Mouse (Mus musculus) hindbrain, embryonic 16.5 days (tissue): ENCODE measurements around the gene Rps16. TPM values are rescaled to one million over a fixed set of nuclear protein-coding genes. Genes with fewer than 3 reads are reported as not detected.

ENCODE experiments used
- ATAC-seq: fragments of 200-750 bp; cut with Nextera tagmentation; 2 replicates; pipeline ENCODE4 v1.8.0; 2017; ENCODE audit warnings: moderate TSS enrichment, moderate library complexity
- H3K27ac ChIP-seq: fragments of 300-500 bp; sonication (generic); 2 replicates; pipeline ENCODE4 v1.5.1; 2014; ENCODE audit warnings: low read depth, mild to moderate bottlenecking, control low read depth, low read length, moderate library complexity
- H3K27me3 ChIP-seq: fragments of 300-500 bp; sonication (generic); replicated peaks from 2 replicates; pipeline ENCODE4 v1.6.1; 2014; ENCODE audit warnings: low read length; ENCODE audit not compliant: control insufficient read depth, insufficient read depth
- H3K36me3 ChIP-seq: fragments of 300-500 bp; sonication (generic); 2 replicates; pipeline ENCODE4 v1.6.1; 2014; ENCODE audit warnings: mild to moderate bottlenecking, low read length, moderate library complexity, mixed read lengths; ENCODE audit not compliant: control insufficient read depth, insufficient read depth
- H3K4me1 ChIP-seq: fragments of 300-500 bp; sonication (generic); 2 replicates; pipeline ENCODE4 v1.6.1; 2014; ENCODE audit warnings: low read depth, low read length; ENCODE audit not compliant: control insufficient read depth, insufficient read depth
- H3K4me2 ChIP-seq: fragments of 300-500 bp; sonication (generic); 2 replicates; pipeline ENCODE4 v1.6.1; 2014; ENCODE audit warnings: mild to moderate bottlenecking, low read length, control low read depth, moderate library complexity
- H3K4me3 ChIP-seq: fragments of 300-500 bp; sonication (generic); 2 replicates; pipeline ENCODE4 v1.5.1; 2014; ENCODE audit warnings: mild to moderate bottlenecking, low read length, control low read depth, moderate library complexity
- H3K9ac ChIP-seq: fragments of 300-500 bp; sonication (generic); 2 replicates; pipeline ENCODE4 v1.6.1; 2014; ENCODE audit warnings: low read depth, mild to moderate bottlenecking, control low read depth, low read length, moderate library complexity
- H3K9me3 ChIP-seq: fragments of 300-500 bp; sonication (generic); 2 replicates; pipeline ENCODE4 v1.6.1; 2014; ENCODE audit warnings: mild to moderate bottlenecking, low read length, moderate library complexity; ENCODE audit not compliant: control insufficient read depth
- WGBS: fragments of 180-500 bp; shearing (Covaris S2); extraction: QIAGEN DNeasy Blood & Tissue Kit; methylation state at CpG from one replicate; pipeline ENCODE4 v1.1.7; 2014; 5-methylcytosine and 5-hydroxymethylcytosine counted together
- polyA plus RNA-seq: library from polyadenylated mRNA; unstranded; fragments of >200 nt; fragmentation: Nextera tagmentation; extraction: Ambion mirVana; gene quantifications from 2 replicates; pipeline ENCODE4 v1.2.1, GENCODE M21; 2015

Rps16 gene
- polyA plus RNA-seq, 1 experiment from 2014 or later, result 440 TPM

DNA sequence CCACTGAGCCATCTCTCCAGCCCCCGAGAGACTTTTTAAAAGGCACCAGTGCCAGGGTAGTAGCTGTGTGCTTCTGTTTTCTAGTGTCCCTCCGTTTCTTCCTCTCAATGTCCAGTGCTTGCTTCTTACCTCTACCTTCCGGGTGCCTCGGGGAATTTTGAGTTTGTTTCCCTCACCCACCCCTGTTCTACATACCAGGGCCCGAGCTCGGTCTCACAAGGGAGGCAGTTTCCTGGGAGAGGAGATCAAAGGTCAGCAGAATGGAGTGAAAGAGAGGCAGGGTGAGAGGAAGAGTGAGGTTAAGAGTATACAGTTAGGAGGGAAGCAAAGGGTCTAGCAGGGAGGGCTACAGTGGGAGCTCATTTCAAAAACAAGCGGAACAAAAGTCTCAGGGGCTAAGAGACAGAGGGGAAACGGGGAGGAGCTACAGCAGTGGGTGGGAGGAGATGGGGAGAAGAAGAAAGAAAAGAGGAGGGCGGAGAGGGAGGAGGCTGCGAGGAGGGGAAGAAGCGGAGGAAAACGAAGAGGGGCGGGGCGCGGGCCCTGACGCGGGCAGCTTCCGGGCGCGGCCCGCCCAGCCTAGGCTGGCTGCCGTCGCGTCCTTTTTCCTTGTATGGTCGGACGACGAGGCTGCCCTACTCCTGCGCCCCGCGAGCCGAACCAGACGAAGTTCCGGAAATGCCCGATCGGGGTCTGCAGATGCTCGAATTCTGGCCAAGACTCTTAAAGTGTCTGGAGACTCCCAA, 24.9 kb downstream of the Rps16 start:
- H3K27me3 ChIP-seq, result no peaks in the 10 kb centered on the region
- no peaks in the 10 kb centered on the region for H3K9me3 ChIP-seq
- ATAC-seq, result peak; percentile 23
- 1% methylated on average over 36 of the region's 36 CpGs for WGBS
- H3K4me1 ChIP-seq, result peaks cover 38% of the 10 kb centered on the region
- H3K9ac ChIP-seq, result peak overlapping the region; percentile 69
- H3K36me3 ChIP-seq, result no peaks in the 10 kb centered on the region
- peak overlapping the region; percentile 48 for H3K4me3 ChIP-seq
- peak overlapping the region; percentile 53 for H3K4me2 ChIP-seq
- peak overlapping the region; percentile 87 for H3K27ac ChIP-seq

DNA sequence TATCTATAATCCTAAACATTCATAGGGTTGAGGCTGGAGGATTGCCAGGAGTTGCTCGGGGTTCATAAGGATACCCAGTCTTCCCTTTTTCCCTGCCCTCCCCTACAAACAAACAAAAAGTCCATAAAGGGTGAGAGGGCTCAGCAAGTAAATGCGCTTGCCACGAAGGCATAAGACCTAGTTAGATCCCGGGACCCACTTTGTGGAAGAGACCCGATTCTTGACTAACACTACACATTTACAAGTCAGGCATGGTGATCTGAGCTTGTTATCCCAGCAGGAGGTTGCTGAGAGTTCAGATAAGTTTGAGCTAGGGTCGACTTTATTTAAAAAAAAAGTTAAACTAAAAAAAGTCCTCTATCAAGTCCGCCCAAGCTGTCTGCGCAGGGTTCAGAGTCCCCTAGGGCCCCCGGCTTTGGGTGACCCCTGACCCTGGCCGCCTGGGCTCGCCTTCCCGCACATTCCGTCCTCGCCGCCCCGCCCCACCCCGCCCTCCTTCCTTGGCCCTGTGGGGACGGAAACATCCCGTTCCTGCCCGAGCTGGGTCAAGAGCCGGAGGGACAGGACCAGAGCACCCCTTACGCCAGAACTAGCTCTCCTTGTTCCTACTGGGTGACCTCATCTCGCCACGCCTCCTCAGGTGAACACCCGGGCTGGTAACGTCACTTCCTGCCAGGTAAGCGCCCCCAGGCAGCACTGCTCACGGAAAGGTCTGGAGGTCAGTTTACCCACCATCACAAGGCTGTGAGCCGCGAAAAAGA, 25.7 kb downstream of the Rps16 start:
- no peak for ATAC-seq
- Histone ChIP-seq H3K4me2 (peak overlapping the region; percentile 53), H3K4me1 (peaks cover 29% of the 10 kb centered on the region), H3K27me3 (no peaks in the 10 kb centered on the region), H3K27ac (peak overlapping the region; percentile 87), H3K4me3 (peak overlapping the region; percentile 48), H3K9me3 (no peaks in the 10 kb centered on the region), H3K36me3 (no peaks in the 10 kb centered on the region), H3K9ac (peak overlapping the region; percentile 69)
- whole genome bisulfite sequencing, result 5% methylated on average over 30 of the region's 30 CpGs

GRCm38 (mm10) chr7:28377190-28378065, 27.0 kb downstream of the Rps16 start:
- Histone ChIP-seq H3K9me3 (no peaks in the 10 kb centered on the region), H3K4me2 (peak overlapping the region; percentile 70), H3K9ac (peak overlapping the region; percentile 36), H3K27me3 (no peaks in the 10 kb centered on the region), H3K36me3 (no peaks in the 10 kb centered on the region), H3K27ac (no peak overlapping the region), H3K4me3 (peak overlapping the region; percentile 14), H3K4me1 (peaks cover 32% of the 10 kb centered on the region)
- ATAC-seq, result no peak
- 68% methylated on average over 18 of the region's 18 CpGs for WGBS

DNA sequence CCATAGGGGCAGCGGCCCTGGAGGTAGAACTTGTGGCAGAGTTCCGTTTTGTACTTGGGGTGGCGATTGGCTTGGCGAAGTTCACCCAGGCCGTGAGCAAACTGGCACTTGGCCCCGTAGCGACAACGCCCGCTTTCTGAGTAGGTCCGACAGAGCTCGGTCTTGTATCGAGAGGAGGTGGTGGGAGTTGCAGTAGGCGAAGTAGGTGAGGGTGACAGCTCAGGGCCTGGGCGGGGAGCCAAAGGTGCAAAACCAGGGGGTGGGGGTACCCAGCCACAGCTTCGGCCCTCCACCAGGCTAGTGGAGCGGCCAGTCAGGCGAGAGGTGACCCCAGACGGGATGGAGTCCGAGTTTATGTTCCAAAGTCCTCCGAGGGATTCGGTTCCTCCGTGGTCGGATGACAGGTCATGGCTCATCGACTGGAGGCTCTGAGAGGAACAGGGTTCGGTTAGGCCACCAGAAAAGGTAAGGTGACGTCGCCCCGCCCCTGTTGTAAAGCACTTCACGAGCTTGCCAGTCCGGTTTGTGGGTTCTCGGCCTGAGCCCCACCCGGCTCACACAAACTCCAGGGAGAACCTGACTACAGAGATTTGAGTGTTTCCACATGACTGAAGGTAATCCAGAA, 27.7 kb downstream of the Rps16 start:
- Histone ChIP-seq H3K27ac (0 out of 2 replicates have a peak overlapping the region, but pooled peaks have one; percentile 72), H3K9me3 (no peaks in the 10 kb centered on the region), H3K4me1 (peaks cover 36% of the 10 kb centered on the region), H3K27me3 (no peaks in the 10 kb centered on the region), H3K4me3 (peak overlapping the region; percentile 53), H3K9ac (peak overlapping the region; percentile 70), H3K36me3 (no peaks in the 10 kb centered on the region), H3K4me2 (peak overlapping the region; percentile 70)
- WGBS, result 52% methylated on average over 31 of the region's 32 CpGs
- no peak for ATAC-seq

DNA sequence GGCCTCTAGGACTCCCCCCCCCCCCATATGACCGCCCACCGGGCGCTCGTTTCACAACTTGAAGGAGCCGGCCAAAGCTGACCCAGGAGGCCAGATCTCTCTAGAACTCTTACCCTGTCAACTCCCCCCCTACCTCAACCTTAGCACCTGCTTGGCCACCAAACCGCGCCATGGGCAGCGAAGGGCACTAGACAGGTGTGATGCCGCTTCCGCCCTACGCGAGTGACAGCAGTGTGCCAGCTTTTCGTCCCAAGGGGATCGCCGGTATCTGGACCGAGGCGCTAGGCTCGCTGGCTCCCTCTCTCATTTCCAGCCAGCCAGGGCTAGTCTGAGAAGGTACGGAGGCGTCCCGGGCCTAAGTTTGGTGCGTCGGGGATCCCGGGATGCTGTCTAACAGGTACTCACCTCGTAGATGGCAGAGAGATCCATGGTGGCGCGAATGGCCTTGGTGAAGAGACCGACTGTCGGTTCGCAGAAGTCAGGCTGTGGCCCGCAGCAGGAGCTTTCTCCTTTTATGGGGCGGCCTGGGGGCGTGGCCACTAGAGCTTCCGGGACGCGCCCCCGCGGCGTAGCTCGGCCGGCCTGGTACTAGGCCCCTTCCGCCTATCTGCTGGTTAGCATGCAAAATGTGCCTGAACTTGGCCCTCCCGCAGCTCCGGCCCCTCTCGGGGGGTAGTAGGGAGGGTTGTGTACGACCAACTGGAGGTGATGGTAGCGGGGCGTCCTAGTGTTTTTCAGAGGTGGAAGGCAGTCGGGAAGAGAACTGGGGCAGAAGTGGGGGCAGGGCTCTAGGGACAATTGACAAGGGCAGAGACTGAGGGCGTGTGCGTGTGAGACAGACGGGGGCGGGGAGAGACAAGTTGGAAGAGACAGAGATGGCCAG, 28.6 kb downstream of the Rps16 start:
- Histone ChIP-seq H3K4me1 (peaks cover 36% of the 10 kb centered on the region), H3K27ac (peak overlapping the region; percentile 72), H3K9me3 (no peaks in the 10 kb centered on the region), H3K4me3 (peak overlapping the region; percentile 53), H3K9ac (peak overlapping the region; percentile 70), H3K27me3 (no peaks in the 10 kb centered on the region), H3K36me3 (no peaks in the 10 kb centered on the region), H3K4me2 (peak overlapping the region; percentile 70)
- ATAC-seq, result peak; percentile 31
- under 1% methylated on average over 52 of the region's 53 CpGs for WGBS

DNA sequence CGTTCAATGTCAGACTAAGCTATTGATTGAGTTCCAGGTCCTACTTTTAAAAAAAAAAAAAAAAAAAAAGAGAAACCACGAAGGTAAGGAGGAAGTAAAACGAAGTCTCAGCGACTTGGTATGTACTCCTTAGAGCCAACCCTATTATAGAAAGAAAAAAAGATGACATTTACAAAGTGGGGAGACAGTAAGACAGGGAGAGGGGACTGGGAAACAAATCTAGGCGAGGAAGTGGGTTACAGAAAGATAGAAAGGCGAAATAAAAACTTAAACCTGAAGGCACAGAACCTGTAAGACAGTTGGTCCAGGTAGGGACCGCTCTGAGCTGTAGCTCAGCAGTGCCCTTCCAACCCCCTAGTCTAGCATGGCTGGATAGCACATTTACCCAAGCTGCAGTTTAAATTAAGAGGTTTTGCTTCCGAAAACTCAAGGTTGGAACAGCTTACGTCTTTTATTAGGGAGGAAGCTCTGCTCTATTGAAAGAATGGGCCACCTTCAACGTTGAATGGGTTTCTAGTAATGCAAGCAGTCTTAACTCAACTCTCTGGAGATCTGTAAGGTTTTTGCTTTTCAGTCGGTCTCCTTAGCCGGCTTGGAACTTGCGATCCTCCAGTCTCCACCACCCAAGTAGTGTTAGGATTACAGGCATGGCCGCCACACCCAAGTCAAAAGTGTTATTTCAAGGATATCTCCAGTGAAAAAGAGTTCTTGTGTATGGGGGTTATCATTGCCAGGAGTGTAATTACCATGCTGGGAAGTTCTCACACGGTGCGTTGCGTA, 30.0 kb downstream of the Rps16 start, which contains the start of gene Zfp36:
TSS of gene Zfp36 (minus strand) at position 17 of the 780 bp plus-strand sequence.
- Histone ChIP-seq H3K4me2 (peak within 1 kb of the TSS; percentile 70), H3K4me3 (peak within 1 kb of the TSS; percentile 53), H3K27me3 (no peaks in the 10 kb centered on the region), H3K9ac (peak within 1 kb of the TSS; percentile 70), H3K36me3 (no peaks in the 10 kb centered on the region), H3K27ac (peak within 1 kb of the TSS; percentile 72), H3K9me3 (no peaks in the 10 kb centered on the region), H3K4me1 (peaks cover 34% of the 10 kb centered on the region)
- no peak for ATAC-seq
- WGBS, result 56% methylated on average over 17 of the region's 17 CpGs

DNA sequence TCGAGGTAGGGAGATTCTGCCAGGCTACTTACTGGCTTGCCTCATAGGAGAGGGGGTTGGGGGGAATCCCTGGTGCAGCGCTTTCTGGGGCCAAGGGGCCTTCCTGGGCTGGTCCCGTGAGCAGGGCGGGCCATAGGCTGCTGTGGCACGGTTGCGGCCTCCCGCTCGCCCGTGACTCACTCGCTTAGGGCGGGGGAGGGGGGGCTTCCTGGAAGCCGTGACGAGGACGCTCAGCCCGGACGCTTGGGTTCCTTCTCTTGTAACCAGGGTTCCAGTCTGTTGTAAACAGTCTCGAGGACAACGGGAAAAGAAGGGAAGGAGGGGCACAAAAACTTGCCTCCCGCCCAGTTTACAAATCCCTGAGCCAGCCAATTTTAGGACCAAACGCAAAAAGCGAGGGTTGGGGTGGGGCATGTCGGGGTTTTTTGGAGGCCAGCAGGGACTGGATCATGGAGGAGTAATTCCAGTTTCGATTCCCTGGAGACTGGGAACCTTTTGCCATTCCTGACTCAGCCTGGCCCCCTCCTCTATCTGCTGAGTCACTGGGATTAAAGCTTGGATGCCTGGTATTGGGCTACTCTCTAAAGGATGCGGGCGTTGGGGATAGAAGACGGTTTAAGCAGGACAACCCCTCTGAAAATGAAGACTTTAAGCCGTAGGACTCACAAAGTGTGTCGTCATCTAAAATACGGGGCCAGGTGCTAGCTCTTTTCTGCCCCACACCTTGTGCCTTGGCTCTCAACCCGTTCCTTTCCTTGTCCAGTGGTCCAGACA, 30.8 kb downstream of the Rps16 start:
- Histone ChIP-seq H3K9me3 (no peaks in the 10 kb centered on the region), H3K9ac (peak overlapping the region; percentile 42; the same call in 1 of the 2 replicates), H3K27ac (peak overlapping the region; percentile 51), H3K36me3 (no peaks in the 10 kb centered on the region), H3K4me2 (peak overlapping the region; percentile 43), H3K27me3 (no peaks in the 10 kb centered on the region), H3K4me1 (peaks cover 28% of the 10 kb centered on the region), H3K4me3 (peak overlapping the region; percentile 0; the same call in 1 of the 2 replicates)
- 12% methylated on average over 27 of the region's 30 CpGs for WGBS
- peak; percentile 24; the same call in 1 of the 2 replicates for ATAC-seq
